ENCODE assay signal across 8 mouse cellular contexts in genomic region chr6:115814104-115814503, GRCm38 (mm10). TPM values are rescaled to one million over a fixed set of nuclear protein-coding genes. Genes with fewer than 3 reads are reported as not detected.
DNase-seq lines count a peak whose midpoint lies in the region; ATAC-seq and TF ChIP-seq lines count a peak whose summit lies in the region.

No protein-coding gene starts in this region.

- peak; percentile 30; the same call in 1 of the 2 replicates for ATAC-seq in forebrain, embryonic 12.5 days (ENCODE audit: low FRiP score)
- ATAC-seq in hematopoietic stem cell, adult 5-6 weeks (replicated peaks in 1 of 2; ENCODE audit: insufficient read depth in 1 of 2, low FRiP score in 2 of 2, low TSS enrichment in 1 of 2, low read depth in 1 of 2, poor library complexity in 2 of 2, severe bottlenecking in 2 of 2) = peak; percentile 83 to 87
- ATAC-seq in midbrain, postnatal 0 days (ENCODE audit: low FRiP score) = peak; percentile 35; the same call in 1 of the 2 replicates

- no peaks in the 10 kb centered on the region for H3K27me3 ChIP-seq in forebrain, embryonic 12.5 days
- no peaks in the 10 kb centered on the region for H3K27me3 ChIP-seq in midbrain, postnatal 0 days (ENCODE audit: insufficient read depth, low read length)

- peak; percentile 71 for DNase-seq in layer of hippocampus, adult 11-12 months (ENCODE audit: low spot score)
- no peak for DNase-seq in layer of hippocampus, adult 9-10 months (ENCODE audit: low spot score)
- peak; percentile 95 for DNase-seq in adipocyte (ENCODE audit: low spot score)
- DNase-seq in left cerebral cortex, postnatal 36 days (ENCODE audit: low spot score in 2 of 2) = peak; percentile 31 to 47
- peak; percentile 54 for DNase-seq in midbrain, postnatal 0 days (ENCODE audit: low spot score)
- peak; percentile 79 for DNase-seq in testis, postnatal 10 days (ENCODE audit: low spot score)

- no peak overlapping the region for H3K4me2 ChIP-seq in forebrain, embryonic 12.5 days
- no peak overlapping the region for H3K4me2 ChIP-seq in midbrain, postnatal 0 days (ENCODE audit: low read depth, low read length, poor library complexity, severe bottlenecking)

- 40% methylated on average over 4 of the region's 4 CpGs for WGBS in forebrain, embryonic 12.5 days
- 29% methylated on average over 4 of the region's 4 CpGs for whole genome bisulfite sequencing in midbrain, postnatal 0 days

- no peak overlapping the region for H3K27ac ChIP-seq in forebrain, embryonic 12.5 days
- no peak overlapping the region for H3K27ac ChIP-seq in midbrain, postnatal 0 days (ENCODE audit: low read depth, low read length)

- no peak overlapping the region for H3K4me3 ChIP-seq in forebrain, embryonic 12.5 days (replicated peaks)
- H3K4me3 ChIP-seq in midbrain, postnatal 0 days (ENCODE audit: low read depth, low read length) = no peak overlapping the region

- H3K36me3 ChIP-seq in forebrain, embryonic 12.5 days (replicated peaks) = no peaks in the 10 kb centered on the region
- no peaks in the 10 kb centered on the region for H3K36me3 ChIP-seq in midbrain, postnatal 0 days (ENCODE audit: insufficient read depth, low read length)

- H3K9me3 ChIP-seq in forebrain, embryonic 12.5 days = no peaks in the 10 kb centered on the region
- no peaks in the 10 kb centered on the region for H3K9me3 ChIP-seq in midbrain, postnatal 0 days (ENCODE audit: low read length)

- TF ChIP-seq CTCF in midbrain, postnatal 0 days (IDR thresholded peaks at IDR 0.05) = peak; percentile 72

- peak overlapping the region; percentile 36; the same call in 1 of the 2 replicates for H3K9ac ChIP-seq in forebrain, embryonic 12.5 days
- no peak overlapping the region for H3K9ac ChIP-seq in midbrain, postnatal 0 days (replicated peaks; ENCODE audit: low read length, poor library complexity, severe bottlenecking)

- H3K4me1 ChIP-seq in forebrain, embryonic 12.5 days = no peaks in the 10 kb centered on the region
- no peaks in the 10 kb centered on the region for H3K4me1 ChIP-seq in midbrain, postnatal 0 days (ENCODE audit: insufficient read depth, low read length)

- intact Hi-C loops in left cerebral cortex, postnatal 36 days (cut with DNase I) = no loop called here

RNA-seq across cellular contexts. Expression of gene Rpl32, which starts 5.6 kb away (rescaled TPM):
- polyA plus RNA-seq in forebrain, embryonic 12.5 days (2016; fragmentation: Nextera tagmentation; extraction: Ambion mirVana) = 1,718 and 1,828 TPM in 2 replicates
- 6,333 and 6,615 TPM in 2 replicates for total RNA-seq in hematopoietic stem cell, adult 5-6 weeks (2017)
- total RNA-seq in left cerebral cortex, postnatal 36 days (2021) = 100 to 1,000 TPM; 444 to 498 TPM
- total RNA-seq in midbrain, postnatal 0 days (2014; rRNA removed) = 768 and 939 TPM in 2 replicates
- 982 and 1,027 TPM in 2 replicates for polyA plus RNA-seq in midbrain, postnatal 0 days (2015; fragmentation: Nextera tagmentation; extraction: Ambion mirVana)

RNA-seq across cellular contexts. Expression of gene Efcab12, which starts 24.1 kb away (rescaled TPM):
- 1.7 and 2.3 TPM in 2 replicates for polyA plus RNA-seq in forebrain, embryonic 12.5 days (2016; fragmentation: Nextera tagmentation; extraction: Ambion mirVana)
- 0.31 TPM in 1 of 2 replicates, not detected in the other for total RNA-seq in hematopoietic stem cell, adult 5-6 weeks (2017)
- total RNA-seq in left cerebral cortex, postnatal 36 days (2021) = 1 to 10 TPM; 3.8 to 5.3 TPM
- 3.2 and 3.8 TPM in 2 replicates for total RNA-seq in midbrain, postnatal 0 days (2014; rRNA removed)
- polyA plus RNA-seq in midbrain, postnatal 0 days (2015; fragmentation: Nextera tagmentation; extraction: Ambion mirVana) = 1.5 and 2.1 TPM in 2 replicates

RNA-seq across cellular contexts. Expression of gene Mbd4, which starts 39.1 kb away (rescaled TPM):
- polyA plus RNA-seq in forebrain, embryonic 12.5 days (2016; fragmentation: Nextera tagmentation; extraction: Ambion mirVana) = 28.7 TPM in 2 replicates
- 24.4 and 27.3 TPM in 2 replicates for total RNA-seq in hematopoietic stem cell, adult 5-6 weeks (2017)
- 1 to 10 TPM; 8.2 to 9.0 TPM for total RNA-seq in left cerebral cortex, postnatal 36 days (2021)
- total RNA-seq in midbrain, postnatal 0 days (2014; rRNA removed) = 4.8 and 5.8 TPM in 2 replicates
- polyA plus RNA-seq in midbrain, postnatal 0 days (2015; fragmentation: Nextera tagmentation; extraction: Ambion mirVana) = 4.1 and 5.2 TPM in 2 replicates

RNA-seq across cellular contexts. Expression of gene Ift122, which starts 39.2 kb away (rescaled TPM):
- polyA plus RNA-seq in forebrain, embryonic 12.5 days (2016; fragmentation: Nextera tagmentation; extraction: Ambion mirVana) = 29.9 and 30.5 TPM in 2 replicates
- total RNA-seq in hematopoietic stem cell, adult 5-6 weeks (2017) = 10.6 and 12.9 TPM in 2 replicates
- total RNA-seq in left cerebral cortex, postnatal 36 days (2021) = 10 to 100 TPM; 27.0 to 31.0 TPM
- total RNA-seq in midbrain, postnatal 0 days (2014; rRNA removed) = 31.7 and 42.7 TPM in 2 replicates
- polyA plus RNA-seq in midbrain, postnatal 0 days (2015; fragmentation: Nextera tagmentation; extraction: Ambion mirVana) = 22.6 and 24.3 TPM in 2 replicates

RNA-seq across cellular contexts. Expression of gene Cand2, which starts 39.8 kb away (rescaled TPM):
- 40.8 and 43.1 TPM in 2 replicates for polyA plus RNA-seq in forebrain, embryonic 12.5 days (2016; fragmentation: Nextera tagmentation; extraction: Ambion mirVana)
- total RNA-seq in hematopoietic stem cell, adult 5-6 weeks (2017) = 7.1 and 8.6 TPM in 2 replicates
- 1 to 10 TPM; 2.0 to 2.3 TPM for total RNA-seq in left cerebral cortex, postnatal 36 days (2021)
- total RNA-seq in midbrain, postnatal 0 days (2014; rRNA removed) = 9.3 and 10.2 TPM in 2 replicates
- 4.2 and 4.3 TPM in 2 replicates for polyA plus RNA-seq in midbrain, postnatal 0 days (2015; fragmentation: Nextera tagmentation; extraction: Ambion mirVana)

Comparison
In these comparisons a context has a peak if more than half of its experiments do, and no peak if none do; other contexts are left out.
1. ATAC-seq: peak in every context shown above with its lines; median percentile 85 in hematopoietic stem cell, adult 5-6 weeks; 35 in midbrain, postnatal 0 days; 30 in forebrain, embryonic 12.5 days.